Mouse (Mus musculus) stomach, postnatal 0 days (tissue): Measurements from ENCODE around the gene C1qa.

Source experiments
- CTCF ChIP-seq: IDR thresholded peaks from 2 replicates; pipeline ENCODE4 v1.5.1; 2016; ENCODE audit warnings: antibody characterized with exemption, low read depth, mild to moderate bottlenecking, moderate library complexity
- EP300 ChIP-seq: optimal IDR thresholded peaks from 2 replicates; pipeline ENCODE3; 2016; ENCODE audit warnings: antibody characterized with exemption

DNA sequence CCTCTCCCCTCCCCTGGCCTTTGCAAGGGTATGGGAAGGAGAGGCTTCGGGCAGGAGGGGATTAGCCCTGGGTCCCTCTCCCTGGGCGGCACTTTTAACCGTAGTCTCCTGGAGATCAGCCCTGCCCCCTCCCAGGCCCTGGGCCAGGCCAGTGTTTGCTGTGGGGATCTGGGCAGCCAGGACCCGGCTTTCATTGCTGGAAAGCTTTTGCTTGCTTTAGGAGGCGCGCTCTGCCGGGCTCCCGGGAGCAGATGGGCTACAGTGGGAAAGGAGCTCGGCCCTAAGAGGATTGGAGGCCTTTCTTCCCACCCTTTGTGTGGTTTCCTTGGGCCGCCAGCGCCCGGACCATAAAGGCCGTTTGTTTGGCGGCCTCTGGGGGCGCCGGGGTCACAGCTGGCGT is 36.8 kb downstream of the C1qa start:
- 0 out of 2 replicates have a peak, but pooled peaks have one; percentile 3 for TF ChIP-seq CTCF
- no peak for TF ChIP-seq EP300
